Mouse (Mus musculus) hindbrain, embryonic 15.5 days (tissue): ENCODE measurements around the gene Sept9. TPM values are rescaled to one million over a fixed set of nuclear protein-coding genes. Genes with fewer than 3 reads are reported as not detected.

Experiments used
- ATAC-seq: fragments of 200-750 bp; cut with Nextera tagmentation; 2 replicates; pipeline ENCODE4 v1.8.0; 2017; ENCODE audit warnings: low read depth, moderate number of reproducible peaks, moderate TSS enrichment; ENCODE audit not compliant: low FRiP score
- H3K27ac ChIP-seq: fragments of 300-500 bp; sonication (generic); replicated peaks from 2 replicates; pipeline ENCODE4 v1.5.1; 2015; ENCODE audit warnings: mild to moderate bottlenecking, inconsistent platforms
- H3K27me3 ChIP-seq: fragments of 300-500 bp; sonication (generic); 2 replicates; pipeline ENCODE4 v1.6.1; 2015; ENCODE audit warnings: control low read depth, inconsistent platforms
- H3K36me3 ChIP-seq: fragments of 300-500 bp; sonication (generic); 2 replicates; pipeline ENCODE4 v1.6.1; 2015; ENCODE audit warnings: control low read depth, inconsistent platforms
- H3K4me1 ChIP-seq: fragments of 300-500 bp; sonication (generic); replicated peaks from 2 replicates; pipeline ENCODE4 v1.6.1; 2015; ENCODE audit warnings: control low read depth, inconsistent platforms
- H3K4me2 ChIP-seq: fragments of 300-500 bp; sonication (generic); 2 replicates; pipeline ENCODE4 v1.6.1; 2015; ENCODE audit warnings: moderate library complexity, mild to moderate bottlenecking, inconsistent platforms
- H3K4me3 ChIP-seq: fragments of 300-500 bp; sonication (generic); 2 replicates; pipeline ENCODE4 v1.5.1; 2015; ENCODE audit warnings: mild to moderate bottlenecking, inconsistent platforms
- H3K9ac ChIP-seq: fragments of 300-500 bp; sonication (generic); 2 replicates; pipeline ENCODE4 v1.6.1; 2015; ENCODE audit warnings: inconsistent platforms
- H3K9me3 ChIP-seq: fragments of 300-500 bp; sonication (generic); 2 replicates; pipeline ENCODE4 v1.6.1; 2016; ENCODE audit warnings: control low read depth, inconsistent platforms
- WGBS: fragments of 180-500 bp; shearing (Covaris S2); methylation state at CpG from one replicate; pipeline ENCODE4 v1.1.7; 2015; 5-methylcytosine and 5-hydroxymethylcytosine counted together
- polyA plus RNA-seq: library from polyadenylated mRNA; unstranded; fragments of >200 nt; fragmentation: Nextera tagmentation; extraction: Ambion mirVana; gene quantifications from 2 replicates; pipeline ENCODE4 v1.2.1, GENCODE M21; 2015

Sept9 gene
- polyA plus RNA-seq, 1 experiment from 2014 or later = 111 TPM

DNA sequence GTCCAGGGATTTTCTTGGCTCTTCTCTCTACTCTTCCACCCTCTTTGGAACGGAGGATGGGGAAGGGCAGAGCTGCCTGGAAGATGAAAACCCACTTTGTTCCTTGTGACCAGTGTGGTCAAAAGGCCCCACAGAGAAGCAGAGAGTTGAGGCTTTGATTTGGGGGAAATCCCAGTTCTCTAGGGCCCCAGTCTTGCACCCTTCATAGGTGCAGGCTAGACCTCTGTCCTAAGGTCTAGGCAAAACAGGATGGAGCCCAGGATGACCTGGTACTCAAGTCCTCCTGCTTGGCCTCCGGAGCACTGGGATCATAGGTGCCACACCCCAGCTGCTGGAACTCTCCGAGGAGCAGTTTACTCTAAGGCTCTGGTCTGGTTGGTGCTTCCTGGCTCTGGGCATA is 157.5 kb downstream of the Sept9 start:
- no peak for ATAC-seq
- no peaks in the 10 kb centered on the region for H3K27me3 ChIP-seq
- no peak overlapping the region for H3K27ac ChIP-seq
- no peak overlapping the region for H3K9ac ChIP-seq
- H3K36me3 ChIP-seq = peaks cover 72% of the 10 kb centered on the region
- no peaks in the 10 kb centered on the region; the same call in 1 of the 2 replicates for H3K4me1 ChIP-seq
- H3K4me2 ChIP-seq = no peak overlapping the region
- WGBS = 78% methylated on average over 3 of the region's 3 CpGs
- no peaks in the 10 kb centered on the region for H3K9me3 ChIP-seq
- no peak overlapping the region for H3K4me3 ChIP-seq

DNA sequence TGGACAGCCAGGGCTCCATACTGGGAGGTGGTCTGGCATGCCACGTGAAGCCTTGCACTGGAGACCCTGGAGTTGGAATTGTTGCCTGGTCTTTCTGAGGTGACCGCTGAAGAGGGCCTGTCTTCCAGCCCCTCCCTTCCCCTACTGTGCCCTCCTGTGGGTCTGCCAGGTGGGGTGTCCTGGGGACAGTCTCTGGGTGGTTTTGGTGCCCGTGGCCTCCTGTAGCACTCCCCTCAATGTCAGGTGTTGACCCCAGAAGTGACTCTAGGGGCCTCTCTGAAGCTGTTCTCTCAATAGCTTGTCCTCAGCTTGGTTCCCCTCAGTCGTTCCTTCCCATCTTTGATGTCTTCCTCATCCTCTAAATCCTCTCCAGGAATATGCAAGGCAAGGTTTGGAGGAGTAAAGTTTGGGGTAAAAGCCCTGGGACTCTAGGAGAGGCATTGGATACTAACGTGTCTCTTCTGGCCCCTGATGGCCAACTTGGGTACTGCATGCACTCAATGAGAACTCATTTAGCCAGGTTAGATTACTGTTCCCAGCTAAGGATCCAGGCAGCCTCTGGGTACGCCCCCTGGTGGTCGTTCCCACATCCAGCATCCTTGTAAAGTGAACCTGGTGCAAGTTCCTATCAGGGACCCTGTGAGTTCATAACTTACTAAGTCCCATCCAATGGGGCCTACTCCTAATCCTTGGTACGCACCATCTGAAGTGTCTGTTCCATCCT is 158.6 kb downstream of the Sept9 start:
- Histone ChIP-seq H3K4me1 (no peaks in the 10 kb centered on the region; the same call in 1 of the 2 replicates), H3K27me3 (no peaks in the 10 kb centered on the region), H3K27ac (no peak overlapping the region), H3K36me3 (peaks cover 65% of the 10 kb centered on the region), H3K9ac (no peak overlapping the region), H3K4me2 (no peak overlapping the region), H3K4me3 (no peak overlapping the region), H3K9me3 (no peaks in the 10 kb centered on the region)
- ATAC-seq = peak; percentile 85
- WGBS = 37% methylated on average over 8 of the region's 8 CpGs

DNA sequence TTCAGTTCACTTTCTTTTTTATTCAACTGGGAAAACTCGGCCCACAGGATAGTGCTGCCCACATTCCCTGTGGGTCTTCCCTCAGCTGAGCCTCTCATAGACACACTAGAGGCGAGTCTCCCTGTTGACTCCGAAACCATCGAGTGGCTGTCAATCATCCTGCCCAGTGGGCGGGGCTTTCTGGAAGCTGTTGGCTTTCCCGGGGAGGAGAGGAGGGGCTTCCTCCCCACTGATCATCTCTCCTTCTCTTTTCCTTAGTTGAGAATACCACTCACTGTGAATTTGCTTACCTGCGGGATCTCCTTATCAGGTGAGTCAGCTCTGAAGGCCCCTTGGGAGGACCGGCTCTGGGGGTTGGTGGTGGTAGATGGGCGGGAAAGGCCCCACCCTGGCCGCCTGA is 159.7 kb downstream of the Sept9 start:
- Histone ChIP-seq H3K9me3 (no peaks in the 10 kb centered on the region), H3K36me3 (peaks cover 64% of the 10 kb centered on the region), H3K4me3 (no peak overlapping the region), H3K27me3 (no peaks in the 10 kb centered on the region), H3K27ac (no peak overlapping the region), H3K9ac (no peak overlapping the region), H3K4me2 (no peak overlapping the region), H3K4me1 (no peaks in the 10 kb centered on the region; the same call in 1 of the 2 replicates)
- 86% methylated on average over 10 of the region's 10 CpGs for WGBS
- no peak for ATAC-seq

DNA sequence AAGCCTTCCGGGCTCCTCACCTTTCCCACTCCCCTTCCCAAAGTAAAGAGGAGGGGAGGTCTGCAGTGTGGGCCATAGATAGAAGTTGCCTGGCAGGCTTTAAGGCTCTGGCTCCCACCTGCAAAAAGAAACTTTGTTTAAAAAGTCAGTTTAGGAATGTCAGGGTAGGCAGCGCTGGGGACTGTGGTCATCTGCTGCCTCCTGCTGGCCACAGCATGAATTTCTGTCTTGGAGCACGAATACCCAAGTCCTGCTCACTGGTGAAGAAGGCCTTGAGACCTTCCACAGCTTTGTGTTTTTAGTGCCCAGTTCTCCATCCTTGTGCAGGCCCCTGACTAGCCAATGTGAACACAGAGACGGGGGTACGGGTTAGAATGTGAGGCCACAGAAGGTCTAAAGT is 160.4 kb downstream of the Sept9 start:
- Histone ChIP-seq H3K27me3 (no peaks in the 10 kb centered on the region), H3K9ac (no peak overlapping the region), H3K9me3 (no peaks in the 10 kb centered on the region), H3K4me2 (no peak overlapping the region), H3K36me3 (peaks cover 57% of the 10 kb centered on the region), H3K4me1 (no peaks in the 10 kb centered on the region; the same call in 1 of the 2 replicates), H3K4me3 (no peak overlapping the region), H3K27ac (no peak overlapping the region)
- 71% methylated on average over 5 of the region's 5 CpGs for whole genome bisulfite sequencing
- no peak for ATAC-seq

DNA sequence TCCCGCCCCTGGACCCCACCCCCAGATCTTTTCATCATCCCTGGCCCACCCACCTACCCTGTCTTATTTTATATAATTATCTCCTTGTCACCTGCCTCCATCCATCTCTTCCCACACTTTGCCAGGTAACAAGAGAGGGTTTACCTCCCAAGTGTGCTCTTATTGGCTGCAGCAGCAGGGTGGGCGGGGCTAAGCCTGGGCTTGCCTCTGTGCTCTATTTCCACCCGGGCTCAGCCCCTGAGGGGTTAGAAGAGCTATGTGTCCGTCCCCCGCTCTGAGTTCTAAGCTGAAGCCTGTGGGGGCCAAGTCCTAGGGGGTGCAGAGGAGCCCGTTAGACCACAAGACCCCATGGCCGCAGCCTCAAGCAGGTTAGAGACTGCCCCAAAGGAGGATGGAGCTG is 161.1 kb downstream of the Sept9 start:
- Histone ChIP-seq H3K9me3 (no peaks in the 10 kb centered on the region), H3K4me3 (no peak overlapping the region), H3K27me3 (no peaks in the 10 kb centered on the region), H3K36me3 (peaks cover 50% of the 10 kb centered on the region), H3K9ac (no peak overlapping the region), H3K27ac (no peak overlapping the region), H3K4me2 (no peak overlapping the region), H3K4me1 (no peaks in the 10 kb centered on the region; the same call in 1 of the 2 replicates)
- WGBS = 83% methylated on average over 7 of the region's 7 CpGs
- no peak for ATAC-seq

DNA sequence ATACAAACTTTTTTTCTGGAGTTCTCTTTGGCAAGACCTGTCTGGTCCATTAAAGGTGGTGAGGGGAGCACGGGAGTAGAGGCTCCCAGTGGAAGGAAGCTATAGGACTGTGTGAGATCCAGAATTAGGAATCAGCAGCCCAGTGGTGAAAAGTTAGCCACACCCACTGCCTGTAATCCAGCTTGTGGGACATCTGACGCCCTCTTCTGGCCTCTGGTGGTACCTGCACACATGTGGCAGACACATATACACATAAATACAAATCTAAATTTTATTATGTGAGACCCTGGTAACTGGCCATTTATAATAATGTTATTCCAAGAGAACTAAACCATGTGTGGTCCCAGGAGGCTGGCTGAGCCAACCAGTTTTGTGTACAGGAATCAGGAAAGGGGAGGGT is 162.8 kb downstream of the Sept9 start:
- peaks cover 33% of the 10 kb centered on the region for H3K36me3 ChIP-seq
- WGBS = 94% methylated on average over 2 of the region's 2 CpGs

DNA sequence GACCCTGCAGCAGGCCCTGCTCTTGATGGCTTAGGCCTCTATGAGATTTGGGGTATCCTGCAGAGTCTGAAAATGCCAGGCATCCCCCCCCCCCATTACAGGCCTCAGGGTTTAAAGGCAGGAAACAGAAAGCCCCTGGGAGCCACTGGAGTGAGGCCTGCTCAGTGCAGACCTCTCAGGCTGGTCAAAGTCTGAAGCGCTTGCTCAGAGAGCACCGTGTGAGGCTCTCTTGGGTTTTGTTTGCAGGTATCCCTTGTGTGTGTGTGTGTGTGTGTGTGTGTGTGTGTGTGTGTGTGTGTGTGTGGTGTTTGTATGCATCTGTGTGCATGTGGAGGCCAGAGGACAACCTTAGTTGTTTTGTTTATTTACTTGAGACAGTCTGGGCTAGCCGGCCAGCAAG is 164.5 kb downstream of the Sept9 start:
- ATAC-seq = no peak
- H3K4me3 ChIP-seq = no peak overlapping the region
- no peak overlapping the region for H3K27ac ChIP-seq
- no peak overlapping the region for H3K4me2 ChIP-seq
- 79% methylated on average over 3 of the region's 3 CpGs for WGBS
- H3K27me3 ChIP-seq = no peaks in the 10 kb centered on the region
- no peaks in the 10 kb centered on the region for H3K9me3 ChIP-seq
- peaks cover 26% of the 10 kb centered on the region for H3K36me3 ChIP-seq
- no peaks in the 10 kb centered on the region for H3K4me1 ChIP-seq
- H3K9ac ChIP-seq = no peak overlapping the region

More for the DNA sequence above, 162.8 kb downstream of the Sept9 start:
- no peak overlapping the region for H3K9ac ChIP-seq
- no peaks in the 10 kb centered on the region for H3K27me3 ChIP-seq
- no peak overlapping the region for H3K27ac ChIP-seq
- H3K4me1 ChIP-seq = no peaks in the 10 kb centered on the region; the same call in 1 of the 2 replicates
- H3K4me3 ChIP-seq = no peak overlapping the region
- no peak overlapping the region for H3K4me2 ChIP-seq
- no peak for ATAC-seq
- no peaks in the 10 kb centered on the region for H3K9me3 ChIP-seq

DNA sequence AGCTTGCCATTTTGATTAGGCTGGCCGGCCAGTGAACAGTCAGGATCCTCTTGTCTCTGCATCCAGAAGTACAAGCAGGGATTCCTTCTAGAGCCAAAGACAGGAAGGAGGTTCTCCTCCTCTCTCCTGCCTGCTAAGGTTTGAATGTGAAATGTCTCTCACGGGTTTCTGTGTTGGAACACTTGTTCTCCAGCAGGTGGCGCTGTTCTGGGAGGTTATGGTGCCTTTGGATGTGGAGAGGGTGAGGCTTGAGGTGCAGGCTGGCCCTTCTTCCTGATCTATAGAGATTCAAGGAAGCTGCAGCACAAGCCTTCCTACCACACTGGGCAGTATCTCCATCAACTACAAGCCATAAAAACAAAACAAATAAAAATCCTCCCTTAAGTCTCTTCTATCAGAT is 167.0 kb downstream of the Sept9 start:
- ATAC-seq = no peak
- Histone ChIP-seq H3K9ac (no peak overlapping the region), H3K9me3 (no peaks in the 10 kb centered on the region)

DNA sequence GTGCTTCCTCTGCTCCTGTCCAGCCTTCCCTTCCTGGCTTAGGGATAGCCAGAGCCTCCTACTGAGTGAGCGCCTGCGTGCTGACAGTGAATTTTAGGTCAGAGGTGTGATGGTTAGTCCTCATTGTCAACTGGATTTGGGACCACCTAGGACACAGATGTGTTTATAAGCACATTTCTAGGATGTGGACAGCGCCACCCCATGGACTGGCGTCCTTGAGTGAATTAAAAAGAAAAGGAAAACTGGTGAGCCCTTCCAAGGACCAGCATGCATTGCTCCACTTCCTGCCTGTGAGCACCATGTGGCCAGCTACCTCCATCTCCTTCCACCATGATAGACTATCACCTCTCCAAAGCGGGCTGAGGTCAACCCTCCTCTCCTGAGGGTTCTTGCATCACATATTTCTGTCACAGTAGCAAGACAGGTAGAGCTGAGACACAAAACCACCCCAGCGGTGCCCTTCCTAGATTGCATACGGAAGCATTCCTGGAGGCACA is 167.4 kb downstream of the Sept9 start:
- 88% methylated on average over 7 of the region's 7 CpGs for WGBS
- Histone ChIP-seq H3K4me2 (no peak overlapping the region), H3K27me3 (no peaks in the 10 kb centered on the region), H3K9me3 (no peaks in the 10 kb centered on the region), H3K27ac (no peak overlapping the region), H3K4me1 (no peaks in the 10 kb centered on the region), H3K36me3 (peaks cover 4% of the 10 kb centered on the region; the same call in 1 of the 2 replicates), H3K9ac (no peak overlapping the region), H3K4me3 (no peak overlapping the region)
- ATAC-seq = no peak

More for the DNA sequence above, 167.0 kb downstream of the Sept9 start:
- 23% methylated on average over 3 of the region's 3 CpGs for whole genome bisulfite sequencing
- Histone ChIP-seq H3K4me3 (no peak overlapping the region), H3K4me2 (no peak overlapping the region), H3K27ac (no peak overlapping the region), H3K27me3 (no peaks in the 10 kb centered on the region), H3K36me3 (peaks cover 8% of the 10 kb centered on the region; the same call in 1 of the 2 replicates), H3K4me1 (no peaks in the 10 kb centered on the region)

DNA sequence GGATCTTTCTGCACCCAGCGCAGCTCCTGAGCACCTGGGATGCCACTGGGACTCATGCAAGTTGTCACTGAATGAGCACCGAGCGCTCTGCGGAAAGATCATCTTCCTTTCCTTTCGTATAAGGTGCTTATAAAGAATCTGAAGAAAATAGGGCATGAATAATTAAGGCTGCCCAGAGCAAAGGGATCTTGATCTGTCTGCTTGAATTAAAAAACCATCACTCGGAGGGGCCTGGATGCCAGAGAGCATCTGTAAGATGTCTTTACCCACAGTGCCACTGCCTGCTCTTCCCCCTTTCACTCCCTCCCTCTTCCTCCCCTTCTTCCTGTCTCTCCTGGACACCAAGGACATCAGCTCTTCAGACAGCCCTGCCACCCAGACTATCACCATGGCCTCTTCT is 168.5 kb downstream of the Sept9 start:
- Histone ChIP-seq H3K9me3 (no peaks in the 10 kb centered on the region), H3K4me1 (0 out of 2 replicates have a peak, but pooled peaks cover under 1% of the 10 kb centered on the region), H3K9ac (no peak overlapping the region), H3K27ac (no peak overlapping the region), H3K27me3 (no peaks in the 10 kb centered on the region), H3K4me2 (no peak overlapping the region), H3K36me3 (no peaks in the 10 kb centered on the region), H3K4me3 (no peak overlapping the region)
- WGBS = 86% methylated on average over 6 of the region's 6 CpGs
- no peak for ATAC-seq

DNA sequence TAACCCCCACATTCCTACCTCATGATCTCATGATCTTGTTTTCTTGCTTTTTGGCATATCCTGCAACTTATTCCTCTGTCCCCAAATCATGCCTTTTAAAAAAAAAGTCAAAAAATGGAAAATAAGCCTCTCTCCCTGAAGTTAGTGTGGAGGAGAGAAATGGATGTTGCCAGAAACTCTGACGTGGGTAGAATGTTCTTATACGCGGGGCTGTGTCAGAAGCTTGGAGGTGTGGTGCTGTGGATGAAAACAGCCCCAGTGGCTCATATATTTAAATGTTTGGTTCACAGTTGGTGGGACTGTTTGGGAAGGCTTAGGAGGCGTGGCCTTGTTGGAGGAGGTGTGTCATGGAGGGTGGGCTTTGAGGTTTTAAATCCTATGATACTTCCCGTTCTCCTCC is 169.9 kb downstream of the Sept9 start:
- no peak for ATAC-seq
- Histone ChIP-seq H3K9ac (no peak overlapping the region), H3K36me3 (no peaks in the 10 kb centered on the region), H3K27me3 (no peaks in the 10 kb centered on the region), H3K27ac (no peak overlapping the region), H3K4me2 (no peak overlapping the region), H3K9me3 (no peaks in the 10 kb centered on the region), H3K4me1 (peaks cover 12% of the 10 kb centered on the region; the same call in 1 of the 2 replicates), H3K4me3 (no peak overlapping the region)
- 90% methylated on average over 5 of the region's 5 CpGs for WGBS

DNA sequence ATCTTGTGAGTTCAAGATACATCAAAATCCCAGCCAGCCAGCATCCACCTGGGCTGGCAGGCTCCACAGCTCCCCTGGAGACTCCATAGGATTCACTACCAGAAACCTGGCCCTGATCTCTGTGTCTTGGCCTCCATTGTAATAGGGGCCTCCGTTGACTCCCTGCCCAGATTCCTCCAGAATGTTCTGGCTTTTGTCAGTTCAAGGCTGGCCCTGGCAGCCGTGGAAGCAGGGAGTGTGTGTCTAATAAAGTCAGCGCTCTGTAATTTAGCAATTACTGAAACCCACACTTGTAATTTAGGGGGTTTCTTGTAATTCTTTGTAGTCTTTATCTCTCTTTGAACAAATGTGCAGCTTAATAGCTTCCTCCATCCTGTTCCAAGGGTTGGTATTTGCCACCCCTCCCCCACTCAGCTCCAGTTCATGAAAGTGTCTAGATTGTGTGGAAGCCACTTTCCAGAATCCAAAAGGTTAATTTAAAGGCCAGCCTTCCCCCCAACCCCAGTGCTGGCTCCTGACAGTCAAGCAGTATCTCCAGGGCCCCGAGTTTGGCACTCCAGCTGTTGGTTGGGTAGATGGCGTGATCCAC is 170.9 kb downstream of the Sept9 start:
- Histone ChIP-seq H3K9me3 (no peaks in the 10 kb centered on the region), H3K4me1 (peaks cover 18% of the 10 kb centered on the region; the same call in 1 of the 2 replicates), H3K27ac (no peak overlapping the region), H3K4me2 (no peak overlapping the region), H3K4me3 (no peak overlapping the region), H3K27me3 (no peaks in the 10 kb centered on the region), H3K36me3 (no peaks in the 10 kb centered on the region), H3K9ac (no peak overlapping the region)
- no peak for ATAC-seq
- WGBS = 73% methylated on average over 5 of the region's 5 CpGs
